Mouse (Mus musculus) lung, postnatal 0 days (tissue): ENCODE measurements around the gene Negr1. TPM values are rescaled to one million over a fixed set of nuclear protein-coding genes. Genes with fewer than 3 reads are reported as not detected.

ENCODE experiments used
- ATAC-seq: fragments of 200-750 bp; cut with Nextera tagmentation; 2 replicates; pipeline ENCODE4 v1.8.0; 2017; ENCODE audit warnings: moderate library complexity
- DNase-seq: peaks from one replicate; pipeline ENCODE4 v3.0.0-alpha.2; 2016; ENCODE audit warnings: low spot score
- H3K27ac ChIP-seq: fragments of 300-500 bp; sonication (generic); 2 replicates; pipeline ENCODE4 v1.5.1; 2014; ENCODE audit warnings: antibody characterized with exemption, mild to moderate bottlenecking, low read length, mixed read lengths
- H3K27me3 ChIP-seq: fragments of 300-500 bp; sonication (generic); replicated peaks from 2 replicates; pipeline ENCODE4 v1.6.1; 2014; ENCODE audit warnings: low read length, mixed read lengths; ENCODE audit not compliant: insufficient read depth
- H3K36me3 ChIP-seq: fragments of 300-500 bp; sonication (generic); 2 replicates; pipeline ENCODE4 v1.6.1; 2014; ENCODE audit warnings: low read length, mixed read lengths; ENCODE audit not compliant: insufficient read depth
- H3K4me1 ChIP-seq: fragments of 300-500 bp; sonication (generic); 2 replicates; pipeline ENCODE4 v1.6.1; 2014; ENCODE audit warnings: antibody characterized with exemption, low read depth, low read length, mixed read lengths; ENCODE audit not compliant: insufficient read depth
- H3K4me2 ChIP-seq: fragments of 300-500 bp; sonication (generic); replicated peaks from 2 replicates; pipeline ENCODE4 v1.6.1; 2014; ENCODE audit warnings: low read depth, mild to moderate bottlenecking, low read length, moderate library complexity, mixed read lengths
- H3K4me3 ChIP-seq: fragments of 300-500 bp; sonication (generic); 2 replicates; pipeline ENCODE4 v1.5.1; 2014; ENCODE audit warnings: low read depth, low read length
- H3K9ac ChIP-seq: fragments of 300-500 bp; sonication (generic); replicated peaks from 2 replicates; pipeline ENCODE4 v1.6.1; 2014; ENCODE audit warnings: low read depth, mild to moderate bottlenecking
- H3K9me3 ChIP-seq: fragments of 300-500 bp; sonication (generic); 2 replicates; pipeline ENCODE4 v1.6.1; 2016; ENCODE audit warnings: low read length, mixed read lengths
- CTCF ChIP-seq: IDR thresholded peaks from 2 replicates; pipeline ENCODE4 v1.5.1; 2016; ENCODE audit warnings: antibody characterized with exemption, mild to moderate bottlenecking
- EP300 ChIP-seq: IDR thresholded peaks from 2 replicates; pipeline ENCODE4 v1.6.1; 2016; ENCODE audit warnings: antibody characterized with exemption, mild to moderate bottlenecking, control low read depth
- WGBS: fragments of 180-500 bp; shearing (Covaris S2); extraction: QIAGEN DNeasy Blood & Tissue Kit; methylation state at CpG from one replicate; pipeline ENCODE4 v1.1.7; 2014; 5-methylcytosine and 5-hydroxymethylcytosine counted together
- polyA plus RNA-seq: library from polyadenylated mRNA; unstranded; fragments of >200 nt; fragmentation: Nextera tagmentation; extraction: Ambion mirVana; gene quantifications from 2 replicates; pipeline ENCODE4 v1.2.1, GENCODE M21; 2015

Negr1 gene
- polyA plus RNA-seq, 1 experiment from 2014 or later = 1.3 TPM

- Histone ChIP-seq H3K4me2 (no peak overlapping the region), H3K4me1 (no peaks in the 10 kb centered on the region), H3K4me3 (no peak overlapping the region), H3K27me3 (no peaks in the 10 kb centered on the region), H3K27ac (no peak overlapping the region), H3K36me3 (no peaks in the 10 kb centered on the region), H3K9me3 (no peaks in the 10 kb centered on the region), H3K9ac (no peak overlapping the region)
- DNase-seq (no peak), ATAC-seq (no peak)
- TF ChIP-seq EP300 = no peak
- no peak for TF ChIP-seq CTCF
- 50% methylated on average over 1 of the region's 1 CpGs for WGBS
Measured at GRCm38 (mm10) chr3:157240240-157240639, 678.6 kb downstream of the Negr1 start.

GRCm38 (mm10) chr3:157255446-157255845 lies 693.9 kb downstream of the Negr1 start:
- TF ChIP-seq CTCF (no peak), EP300 (no peak)
- Histone ChIP-seq H3K9ac (no peak overlapping the region), H3K4me2 (no peak overlapping the region), H3K9me3 (no peaks in the 10 kb centered on the region), H3K4me1 (no peaks in the 10 kb centered on the region), H3K27me3 (no peaks in the 10 kb centered on the region), H3K4me3 (no peak overlapping the region), H3K36me3 (no peaks in the 10 kb centered on the region), H3K27ac (no peak overlapping the region)
- no peak for ATAC-seq
- 29% methylated on average over 1 of the region's 1 CpGs for WGBS
- no peak for DNase-seq

GRCm38 (mm10) chr3:157255863-157256262 lies 694.3 kb downstream of the Negr1 start:
- 32% methylated on average over 3 of the region's 3 CpGs for WGBS
- Histone ChIP-seq H3K36me3 (no peaks in the 10 kb centered on the region), H3K27ac (no peak overlapping the region), H3K4me2 (no peak overlapping the region), H3K9ac (no peak overlapping the region), H3K9me3 (no peaks in the 10 kb centered on the region), H3K27me3 (no peaks in the 10 kb centered on the region), H3K4me1 (no peaks in the 10 kb centered on the region), H3K4me3 (no peak overlapping the region)
- DNase-seq = no peak
- ATAC-seq = no peak
- TF ChIP-seq CTCF (no peak), EP300 (no peak)

- TF ChIP-seq EP300 = no peak
- TF ChIP-seq CTCF = peak; percentile 20; the same call in 1 of the 2 replicates
- ATAC-seq (no peak), DNase-seq (no peak)
- Histone ChIP-seq H3K27ac (no peak overlapping the region), H3K4me1 (no peaks in the 10 kb centered on the region), H3K36me3 (no peaks in the 10 kb centered on the region), H3K9ac (no peak overlapping the region), H3K4me2 (no peak overlapping the region), H3K9me3 (no peaks in the 10 kb centered on the region), H3K4me3 (no peak overlapping the region), H3K27me3 (no peaks in the 10 kb centered on the region)
- 66% methylated on average over 4 of the region's 4 CpGs for WGBS
Measured at GRCm38 (mm10) chr3:157268742-157269141, 707.1 kb downstream of the Negr1 start.

- TF ChIP-seq EP300 = no peak
- TF ChIP-seq CTCF = no peak
- Histone ChIP-seq H3K4me1 (no peaks in the 10 kb centered on the region), H3K36me3 (no peaks in the 10 kb centered on the region), H3K9ac (no peak overlapping the region), H3K27ac (no peak overlapping the region), H3K9me3 (no peaks in the 10 kb centered on the region), H3K27me3 (no peaks in the 10 kb centered on the region), H3K4me2 (no peak overlapping the region), H3K4me3 (no peak overlapping the region)
- DNase-seq (no peak), ATAC-seq (no peak)
Measured at GRCm38 (mm10) chr3:157272379-157272778, 710.8 kb downstream of the Negr1 start.

GRCm38 (mm10) chr3:157274143-157274542 lies 712.5 kb downstream of the Negr1 start:
- Histone ChIP-seq H3K4me1 (no peaks in the 10 kb centered on the region), H3K36me3 (no peaks in the 10 kb centered on the region), H3K4me3 (no peak overlapping the region), H3K9ac (no peak overlapping the region), H3K27me3 (no peaks in the 10 kb centered on the region), H3K4me2 (no peak overlapping the region), H3K27ac (no peak overlapping the region), H3K9me3 (no peaks in the 10 kb centered on the region)
- WGBS = 73% methylated on average over 1 of the region's 1 CpGs
- ATAC-seq = no peak
- no peak for TF ChIP-seq CTCF
- no peak for TF ChIP-seq EP300
- no peak for DNase-seq

- DNase-seq (no peak), ATAC-seq (no peak)
- H3K4me1 ChIP-seq = no peaks in the 10 kb centered on the region
- H3K9me3 ChIP-seq = no peaks in the 10 kb centered on the region
- no peak overlapping the region for H3K4me2 ChIP-seq
- H3K27ac ChIP-seq = no peak overlapping the region
- H3K9ac ChIP-seq = no peak overlapping the region
- H3K27me3 ChIP-seq = no peaks in the 10 kb centered on the region
- H3K36me3 ChIP-seq = no peaks in the 10 kb centered on the region
- no peak overlapping the region for H3K4me3 ChIP-seq
- TF ChIP-seq CTCF (no peak), EP300 (no peak)
Measured at GRCm38 (mm10) chr3:157279717-157280116, 718.1 kb downstream of the Negr1 start.
